Mouse (Mus musculus) fat pad, adult 2 months (tissue): ENCODE results near the gene Krtap28-10.
"Not testable (repeated sequence)": the region's sequence is repeated elsewhere in the genome, so short reads cannot be mapped to it uniquely, and the experiment has no call there.

Experiments used
- DNase-seq: peaks from one replicate; pipeline ENCODE4 v3.0.0-alpha.2; 2011; ENCODE audit warnings: low read depth, low spot score; ENCODE audit errors: extremely low read depth

The Krtap28-10 gene

GRCm38 (mm10) chr1:83015329-83015879 lies 26.9 kb downstream of the Krtap28-10 start:
- no peak for DNase-seq

- no peak for DNase-seq
Observed at GRCm38 (mm10) chr1:83014477-83014876, 27.8 kb downstream of the Krtap28-10 start.

- no peak for DNase-seq
Observed at GRCm38 (mm10) chr1:83007471-83007870, 34.8 kb downstream of the Krtap28-10 start.

GRCm38 (mm10) chr1:83006218-83007179 lies 35.8 kb downstream of the Krtap28-10 start:
- DNase-seq: no peak

DNA sequence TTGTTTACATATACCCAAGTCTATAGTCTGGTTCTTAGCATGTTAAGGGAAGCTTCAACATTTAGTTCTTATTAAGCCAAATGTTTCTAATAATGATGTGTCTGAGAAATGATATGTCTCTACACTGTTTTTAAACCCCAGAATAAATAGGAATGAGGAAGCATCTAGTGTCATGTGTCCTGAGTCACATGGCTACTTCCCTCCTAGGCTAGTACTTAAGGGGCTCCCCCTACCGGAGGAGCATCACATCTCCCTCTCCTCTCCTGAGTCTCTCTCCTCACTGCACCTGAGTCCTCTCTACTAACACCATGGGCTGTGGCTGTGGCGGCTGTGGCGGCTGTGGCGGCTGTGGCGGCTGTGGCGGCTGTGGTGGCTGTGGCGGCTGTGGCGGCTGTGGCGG lies 42.0 kb downstream of the Krtap28-10 start, which contains the start of gene Gm47959:
Gene Gm47959, plus strand, starts transcription at position 243 of the 400 bp plus-strand sequence.
- not testable (repeated sequence) for DNase-seq

- no peak for DNase-seq
Observed at GRCm38 (mm10) chr1:82993947-82994346, 48.3 kb downstream of the Krtap28-10 start.

DNA sequence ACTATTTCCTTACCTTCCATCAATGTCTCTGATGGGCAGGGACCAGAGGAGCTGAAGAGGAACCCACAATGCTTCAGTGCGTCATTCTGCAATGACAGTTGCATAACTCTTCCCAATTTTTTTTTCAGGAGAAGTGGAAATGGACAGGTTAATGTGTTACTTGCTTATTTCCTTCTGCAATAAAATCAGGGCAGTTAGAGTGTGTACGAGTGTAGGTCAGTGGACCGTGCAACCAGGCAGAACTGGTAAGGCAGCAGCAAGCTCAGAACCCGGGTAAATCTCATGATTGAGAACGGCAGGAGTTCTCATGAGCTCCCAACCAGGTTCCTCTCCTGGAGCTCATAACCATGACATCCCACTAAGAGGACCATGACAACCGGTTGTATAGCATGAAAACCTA lies 50.2 kb downstream of the Krtap28-10 start:
- no peak for DNase-seq

DNA sequence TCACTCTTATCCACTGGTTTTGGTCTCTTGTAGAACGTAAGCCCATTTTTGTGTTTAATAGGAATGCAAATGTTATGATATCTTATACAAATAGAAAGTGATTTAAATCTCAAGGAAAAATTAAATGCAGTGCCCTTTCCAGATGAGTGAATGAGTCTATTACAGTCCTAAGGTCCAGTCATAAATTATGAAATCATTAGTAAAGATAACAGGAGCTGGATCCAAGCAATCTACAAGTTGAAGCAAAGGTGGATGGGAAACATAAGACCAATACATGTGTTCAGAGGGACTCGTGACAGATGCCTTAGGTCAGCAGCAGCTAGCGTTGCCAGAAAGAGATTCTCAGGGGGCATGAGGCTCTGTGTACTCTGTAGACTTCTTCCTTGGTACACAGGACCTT lies 50.7 kb downstream of the Krtap28-10 start:
- no peak for DNase-seq
